Mouse (Mus musculus): ENCODE measurements around the gene Esrrb. TPM values are rescaled to one million over a fixed set of nuclear protein-coding genes. Genes with fewer than 3 reads are reported as not detected.

Esrrb gene
- polyA plus RNA-seq (2017; shearing (Covaris generic)) = under 1 TPM in 1 of 2 experiments, not detected in 1; 0.06 TPM

GRCm38 (mm10) chr12:86360696-86361631 is at the start of gene Esrrb:
TSS of gene Esrrb (plus strand) at chr12:86361117.

Other genes starting within 250 kb of the Esrrb start
- gene Gpatch2l, start 119.3 kb upstream of the Esrrb start, polyA plus RNA-seq (2017; shearing (Covaris generic)) = 10 to 100 TPM; 23.3 to 24.8 TPM